Comparison of ENCODE assay signal across 12 mouse cellular contexts in genomic region chr4:145848183-145848890, GRCm38 (mm10). TPM values are rescaled to one million over a fixed set of nuclear protein-coding genes. Genes with fewer than 3 reads are reported as not detected.
DNase-seq lines count a peak whose midpoint lies in the region; ATAC-seq and TF ChIP-seq lines count a peak whose summit lies in the region.
"Not testable (repeated sequence)": the region's sequence is repeated elsewhere in the genome, so short reads cannot be mapped to it uniquely, and the experiment has no call there.
"Had no signal": no experiment of that assay in that cellular context is flagged by ENCODE, and none has a peak within 500 bp of the region (broad histone marks: within the 10 kb centered on the region; RNA-seq: fewer than 3 reads in every experiment).

No protein-coding gene starts in this region.

- not testable (repeated sequence) for H3K27me3 ChIP-seq in embryonic facial prominence, embryonic 11.5 days (ENCODE audit: control insufficient read depth, insufficient read depth, low read length); forebrain, embryonic 15.5 days; hindbrain, embryonic 12.5 days; intestine, postnatal 0 days (replicated peaks; ENCODE audit: control insufficient read depth, insufficient read depth, low read length); liver, embryonic 11.5 days (replicated peaks; ENCODE audit: control insufficient read depth, insufficient read depth, low read length); lung, postnatal 0 days (replicated peaks; ENCODE audit: insufficient read depth, low read length); midbrain, postnatal 0 days (ENCODE audit: insufficient read depth, low read length)

- H3K4me3 ChIP-seq in embryonic facial prominence, embryonic 11.5 days (ENCODE audit: low read depth, low read length); forebrain, embryonic 15.5 days; hindbrain, embryonic 12.5 days; intestine, postnatal 0 days (ENCODE audit: low read depth, low read length); liver, embryonic 11.5 days (ENCODE audit: low read depth, low read length); lung, postnatal 0 days (ENCODE audit: low read depth, low read length); midbrain, postnatal 0 days (ENCODE audit: low read depth, low read length): not testable (repeated sequence)

- ATAC-seq in embryonic facial prominence, embryonic 11.5 days (replicated peaks; ENCODE audit: insufficient number of reproducible peaks, low FRiP score, low TSS enrichment, low read depth), result peak; percentile 29; the same call in 1 of the 2 replicates
- peak; percentile 17 for ATAC-seq in forebrain, embryonic 15.5 days (replicated peaks)
- peak; percentile 28 for ATAC-seq in hindbrain, embryonic 12.5 days (ENCODE audit: low FRiP score)
- ATAC-seq in intestine, postnatal 0 days, result peak; percentile 28; the same call in 1 of the 2 replicates
- ATAC-seq in liver, embryonic 11.5 days (replicated peaks; ENCODE audit: low FRiP score), result peak; percentile 22
- ATAC-seq in lung, postnatal 0 days, result peak; percentile 11; the same call in 1 of the 2 replicates
- peak; percentile 18; the same call in 1 of the 2 replicates for ATAC-seq in midbrain, postnatal 0 days (ENCODE audit: low FRiP score)

- not testable (repeated sequence) for H3K9me3 ChIP-seq in embryonic facial prominence, embryonic 11.5 days (replicated peaks; ENCODE audit: control insufficient read depth, low read length); forebrain, embryonic 15.5 days; hindbrain, embryonic 12.5 days (replicated peaks); intestine, postnatal 0 days (ENCODE audit: control insufficient read depth); liver, embryonic 11.5 days (ENCODE audit: control insufficient read depth, low read length); lung, postnatal 0 days (ENCODE audit: low read length); midbrain, postnatal 0 days (ENCODE audit: low read length)

- H3K4me1 ChIP-seq in embryonic facial prominence, embryonic 11.5 days (ENCODE audit: control insufficient read depth, insufficient read depth, low read length); forebrain, embryonic 15.5 days; hindbrain, embryonic 12.5 days; intestine, postnatal 0 days (replicated peaks; ENCODE audit: control insufficient read depth, insufficient read depth, low read length); liver, embryonic 11.5 days (replicated peaks; ENCODE audit: control insufficient read depth, insufficient read depth, low read length); lung, postnatal 0 days (ENCODE audit: insufficient read depth, low read depth, low read length); midbrain, postnatal 0 days (ENCODE audit: insufficient read depth, low read length): not testable (repeated sequence)

- not testable (repeated sequence) for TF ChIP-seq EP300 in lung, postnatal 0 days (IDR thresholded peaks at IDR 0.05)

- 65% methylated on average over 3 of the region's 4 CpGs for WGBS in embryonic facial prominence, embryonic 11.5 days
- WGBS in forebrain, embryonic 15.5 days, result 71% methylated on average over 4 of the region's 4 CpGs
- 72% methylated on average over 4 of the region's 4 CpGs for WGBS in hindbrain, embryonic 12.5 days
- WGBS in intestine, postnatal 0 days, result 69% methylated on average over 3 of the region's 4 CpGs
- 58% methylated on average over 3 of the region's 4 CpGs for WGBS in liver, embryonic 11.5 days
- 62% methylated on average over 3 of the region's 4 CpGs for WGBS in lung, postnatal 0 days
- WGBS in midbrain, postnatal 0 days, result 62% methylated on average over 3 of the region's 4 CpGs

- TF ChIP-seq CTCF in intestine, postnatal 0 days (IDR thresholded peaks at IDR 0.05; ENCODE audit: low read depth); lung, postnatal 0 days (IDR thresholded peaks at IDR 0.05); midbrain, postnatal 0 days (IDR thresholded peaks at IDR 0.05): not testable (repeated sequence)

- not testable (repeated sequence) for H3K9ac ChIP-seq in embryonic facial prominence, embryonic 11.5 days (replicated peaks; ENCODE audit: low read length); forebrain, embryonic 15.5 days (replicated peaks); hindbrain, embryonic 12.5 days; intestine, postnatal 0 days (ENCODE audit: low read depth, low read length); liver, embryonic 11.5 days (ENCODE audit: low read depth, low read length); lung, postnatal 0 days (replicated peaks; ENCODE audit: low read depth); midbrain, postnatal 0 days (replicated peaks; ENCODE audit: low read length, poor library complexity, severe bottlenecking)

- H3K4me2 ChIP-seq in embryonic facial prominence, embryonic 11.5 days (ENCODE audit: low read depth, low read length); forebrain, embryonic 15.5 days (replicated peaks); hindbrain, embryonic 12.5 days (replicated peaks); intestine, postnatal 0 days (replicated peaks; ENCODE audit: low read depth); liver, embryonic 11.5 days; lung, postnatal 0 days (replicated peaks; ENCODE audit: low read depth, low read length); midbrain, postnatal 0 days (ENCODE audit: low read depth, low read length, poor library complexity, severe bottlenecking): not testable (repeated sequence)

- H3K27ac ChIP-seq in embryonic facial prominence, embryonic 11.5 days (replicated peaks; ENCODE audit: low read depth, low read length); forebrain, embryonic 15.5 days (replicated peaks); hindbrain, embryonic 12.5 days; intestine, postnatal 0 days (ENCODE audit: low read depth, low read length); liver, embryonic 11.5 days (ENCODE audit: low read depth, low read length); lung, postnatal 0 days (ENCODE audit: low read length); midbrain, postnatal 0 days (ENCODE audit: low read depth, low read length): not testable (repeated sequence)

- not testable (repeated sequence) for H3K36me3 ChIP-seq in embryonic facial prominence, embryonic 11.5 days (replicated peaks; ENCODE audit: control insufficient read depth, insufficient read depth, low read depth, low read length); forebrain, embryonic 15.5 days; hindbrain, embryonic 12.5 days; intestine, postnatal 0 days (ENCODE audit: control insufficient read depth, insufficient read depth); liver, embryonic 11.5 days (ENCODE audit: control insufficient read depth, insufficient read depth, low read length); lung, postnatal 0 days (ENCODE audit: insufficient read depth, low read length); midbrain, postnatal 0 days (ENCODE audit: insufficient read depth, low read length)

- DNase-seq in embryonic facial prominence, embryonic 11.5 days (ENCODE audit: low spot score); liver, embryonic 11.5 days (ENCODE audit: low spot score); lung, postnatal 0 days (ENCODE audit: low spot score); midbrain, postnatal 0 days (ENCODE audit: low spot score): not testable (repeated sequence)

RNA-seq across cellular contexts. Expression of gene Zfp986, which starts 20.3 kb away (rescaled TPM):
- not detected in 2 replicates for polyA plus RNA-seq in embryonic facial prominence, embryonic 11.5 days (2014; fragmentation: Nextera tagmentation; extraction: Ambion mirVana)
- not detected in 2 replicates for polyA plus RNA-seq in forebrain, embryonic 15.5 days (2015; fragmentation: Nextera tagmentation; extraction: Ambion mirVana)
- polyA plus RNA-seq in hindbrain, embryonic 12.5 days (2016; fragmentation: Nextera tagmentation; extraction: Ambion mirVana), result not detected in 2 replicates
- not detected in 2 replicates for polyA plus RNA-seq in intestine, postnatal 0 days (2015; fragmentation: Nextera tagmentation; extraction: Ambion mirVana)
- not detected in 2 replicates for polyA plus RNA-seq in liver, embryonic 11.5 days (2014; fragmentation: Nextera tagmentation; extraction: Ambion mirVana)
- polyA plus RNA-seq in lung, postnatal 0 days (2015; fragmentation: Nextera tagmentation; extraction: Ambion mirVana), result not detected in 2 replicates
- 0.27 TPM in 1 of 2 replicates, not detected in the other for total RNA-seq in midbrain, postnatal 0 days (2014; rRNA removed)
- not detected in 2 replicates for polyA plus RNA-seq in midbrain, postnatal 0 days (2015; fragmentation: Nextera tagmentation; extraction: Ambion mirVana)
- total RNA-seq: gastrocnemius, postnatal 36 days; liver, adult 2 months had no signal
- polyA plus RNA-seq: heart, embryonic 13.5 days; liver, adult 2 months; macrophage; myocyte had no signal
